Mouse (Mus musculus) brain, embryonic 14.5 days (tissue): ENCODE data around the gene B3gnt2.

Experiments used
- CTCF ChIP-seq: fragments of 200-500 bp; IDR thresholded peaks from 2 replicates; pipeline ENCODE4 v1.5.1; 2012; ENCODE audit warnings: inconsistent platforms, mild to moderate bottlenecking, moderate library complexity, borderline replicate concordance; ENCODE audit not compliant: insufficient read depth, insufficient read length; ENCODE audit errors: extremely low read depth
- POLR2A ChIP-seq: fragments of 200-500 bp; IDR thresholded peaks from 2 replicates; pipeline ENCODE4 v1.6.1; 2012; ENCODE audit warnings: mild to moderate bottlenecking, inconsistent platforms, borderline replicate concordance; ENCODE audit not compliant: poor library complexity, insufficient read depth, insufficient read length, severe bottlenecking; ENCODE audit errors: extremely low read depth

DNA sequence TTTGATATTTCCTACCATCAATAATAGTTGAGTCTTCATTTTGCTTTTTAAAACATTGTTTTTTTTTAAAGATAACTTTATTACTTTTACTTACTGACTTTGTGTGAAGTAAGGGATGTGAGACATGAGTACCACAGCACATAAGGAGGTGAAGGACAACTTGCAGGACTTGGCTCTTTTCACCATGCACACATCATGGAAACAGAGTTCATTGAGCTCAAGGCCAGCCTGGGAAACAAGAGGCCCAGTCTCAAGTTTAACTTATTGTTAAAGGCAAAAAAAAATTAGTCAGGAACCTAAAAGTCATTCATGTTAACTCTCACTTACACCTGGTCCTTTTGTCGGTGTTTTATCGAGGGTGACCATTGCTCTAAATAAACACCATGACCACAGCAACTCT, 137.7 kb downstream of the B3gnt2 start:
- TF ChIP-seq CTCF (no peak), POLR2A (no peak)
